Mouse (Mus musculus) T-helper 2 cell (primary cell): ENCODE data around the gene Olfr1197.

Source experiments
- in situ Hi-C: fragments of 300-600 bp; cut with MboI, MseI; formaldehyde crosslinking; loops from one replicate; pipeline ENCODE4 v1.15.1; 2025; ENCODE audit warnings: high pct_unique_total_duplicates

Olfr1197 gene

DNA sequence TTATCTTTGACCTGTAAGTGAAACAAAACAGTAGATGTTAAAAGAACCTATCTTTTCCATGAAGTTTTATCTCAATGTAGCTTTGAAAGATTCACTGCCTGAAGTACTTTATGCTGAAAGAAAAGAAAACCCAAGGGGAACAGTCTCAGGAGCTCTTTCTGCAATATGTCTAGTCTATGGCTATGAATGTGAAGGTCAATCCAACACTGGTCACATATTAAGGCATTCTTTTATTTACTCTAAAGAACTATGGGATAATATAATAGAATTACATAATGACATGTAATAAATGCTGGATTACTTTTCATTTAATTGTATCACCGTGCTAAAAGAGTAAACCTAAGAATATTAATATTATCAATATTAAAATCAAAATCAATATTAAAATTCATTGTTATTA is at the start of gene Olfr1197:
TSS of gene Olfr1197 (minus strand) at position 101 of the 400 bp plus-strand sequence.
- in situ Hi-C loops = no loop called here

DNA sequence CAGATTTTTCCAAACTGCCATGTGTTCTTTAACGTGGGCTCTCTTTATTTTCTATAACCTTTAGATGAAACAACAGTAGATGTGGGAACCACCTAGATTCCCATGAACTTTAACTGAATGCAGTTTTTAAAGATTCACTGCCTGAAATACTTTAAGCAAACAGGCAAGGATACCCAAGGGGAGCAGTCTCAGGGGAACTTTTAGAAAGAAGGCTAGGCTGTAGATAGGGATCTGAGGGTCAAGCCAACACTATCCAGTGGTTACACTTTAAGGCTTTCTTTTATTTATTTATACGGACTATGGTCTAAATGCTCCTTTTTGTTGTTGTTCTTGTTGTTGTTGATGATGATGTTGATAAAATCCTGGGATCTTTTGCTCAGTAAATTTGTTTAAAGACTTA is 38.2 kb upstream of the Olfr1197 start, which contains the start of gene Olfr1200:
TSS of gene Olfr1200 (minus strand) at position 101 of the 400 bp plus-strand sequence.
- in situ Hi-C loops = no loop called here

DNA sequence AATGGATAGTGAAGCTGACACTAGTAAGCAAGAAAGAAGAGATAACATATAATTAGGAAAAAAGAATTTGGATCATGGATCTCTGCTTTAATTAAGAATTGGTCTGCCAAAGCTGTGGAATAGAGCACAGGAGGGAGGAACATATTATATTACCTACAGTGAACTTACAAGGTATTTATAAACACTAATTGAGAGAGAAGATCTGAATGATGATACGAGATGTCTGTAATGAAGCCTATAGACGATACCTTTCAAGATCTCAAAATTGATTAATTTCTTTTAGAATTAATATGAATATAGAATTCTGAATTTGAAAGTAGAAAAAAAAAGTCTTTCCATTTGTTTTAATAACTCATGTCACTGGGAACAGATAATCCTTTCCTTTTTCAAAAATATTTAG is 28.2 kb upstream of the Olfr1197 start, which contains the start of gene Olfr1199:
TSS of gene Olfr1199 (minus strand) at position 101 of the 400 bp plus-strand sequence.
- in situ Hi-C loops = no loop called here

DNA sequence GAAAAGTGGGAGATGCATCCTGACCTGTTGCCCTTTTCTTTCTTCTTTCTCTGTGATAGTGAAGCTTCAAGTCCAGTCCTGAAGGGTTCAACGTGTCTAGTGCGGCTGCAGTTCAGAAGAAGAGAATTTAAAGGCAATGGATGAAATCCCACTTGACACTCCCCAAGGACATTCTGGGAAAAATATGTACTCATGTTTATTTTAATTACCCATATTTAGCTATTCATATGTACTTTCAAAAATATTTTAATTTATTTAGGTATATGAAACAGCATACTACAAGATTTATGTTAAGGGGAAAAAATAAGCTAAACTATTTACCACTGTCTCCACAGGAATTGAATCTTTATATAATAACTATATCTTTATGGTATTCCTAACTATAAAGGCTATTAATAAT is 19.1 kb upstream of the Olfr1197 start, which contains the start of gene Olfr1198:
TSS of gene Olfr1198 (minus strand) at position 101 of the 400 bp plus-strand sequence.
- in situ Hi-C loops = no loop called here

- in situ Hi-C loops = no loop called here
Observed at GRCm38 (mm10) chr2:88743379-88743778, 11.2 kb upstream of the Olfr1197 start.

DNA sequence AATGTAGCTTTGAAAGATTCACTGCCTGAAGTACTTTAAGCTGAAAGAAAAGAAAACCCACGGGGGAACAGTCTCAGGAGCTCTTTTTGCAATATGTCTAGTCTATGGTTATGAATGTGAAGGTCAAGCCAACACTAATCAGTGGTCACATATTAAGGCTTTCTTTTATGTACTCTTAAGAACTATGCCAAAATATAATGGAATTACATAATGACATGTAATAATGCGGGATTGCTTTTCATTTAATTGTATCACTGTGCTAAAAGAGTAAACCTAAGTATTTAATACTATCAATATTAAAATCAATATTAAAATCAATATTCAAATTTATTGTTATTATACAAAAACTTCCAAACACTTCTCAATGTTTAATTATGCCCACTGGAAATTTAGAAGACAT is 27.7 kb downstream of the Olfr1197 start, which contains the start of gene Olfr1196:
TSS of gene Olfr1196 (minus strand) at position 101 of the 400 bp plus-strand sequence.
- in situ Hi-C loops = no loop called here

- in situ Hi-C loops = no loop called here
Observed at GRCm38 (mm10) chr2:88689087-88689486, 43.1 kb downstream of the Olfr1197 start, which contains the start of gene Olfr1195. Gene Olfr1195 (minus strand): TSS chr2:88689187.
